Mouse (Mus musculus) brain, embryonic 14.5 days (tissue): ENCODE data around the gene Chpf2.

ENCODE experiments used
- CTCF ChIP-seq: fragments of 200-500 bp; IDR thresholded peaks from 2 replicates; pipeline ENCODE4 v1.5.1; 2012; ENCODE audit warnings: inconsistent platforms, mild to moderate bottlenecking, moderate library complexity, borderline replicate concordance; ENCODE audit not compliant: insufficient read depth, insufficient read length; ENCODE audit errors: extremely low read depth
- POLR2A ChIP-seq: fragments of 200-500 bp; IDR thresholded peaks from 2 replicates; pipeline ENCODE4 v1.6.1; 2012; ENCODE audit warnings: mild to moderate bottlenecking, inconsistent platforms, borderline replicate concordance; ENCODE audit not compliant: poor library complexity, insufficient read depth, insufficient read length, severe bottlenecking; ENCODE audit errors: extremely low read depth

DNA sequence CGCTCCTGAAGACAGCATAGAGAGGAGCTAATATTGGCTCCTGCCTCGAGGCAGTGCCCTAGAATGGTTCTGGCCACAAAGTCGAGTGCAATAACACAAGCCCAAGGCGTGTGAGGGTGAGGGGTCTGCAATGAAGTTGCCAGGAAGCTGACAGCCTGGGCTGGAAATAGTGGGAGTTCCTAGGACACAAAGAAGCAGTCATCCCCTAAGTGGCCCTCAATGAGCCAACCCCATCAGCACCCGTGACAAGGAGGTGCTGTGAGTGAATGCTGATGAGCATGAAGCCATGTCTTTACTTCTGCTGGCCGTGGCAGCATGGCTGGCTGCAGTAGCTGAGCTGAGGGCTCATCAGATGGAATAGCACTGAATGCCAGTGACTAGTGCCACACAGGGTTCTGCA is 28.6 kb downstream of the Chpf2 start:
- TF ChIP-seq CTCF (no peak), POLR2A (no peak)
